Mouse (Mus musculus) effector memory CD4-positive, alpha-beta T cell, adult 5 months (primary cell): ENCODE results near the gene Cbx8. TPM values are rescaled to one million over a fixed set of nuclear protein-coding genes. Genes with fewer than 3 reads are reported as not detected.

Source experiments
- polyA plus RNA-seq: library from polyadenylated mRNA; unstranded; fragments of 100-300 nt; shearing (Covaris generic); gene quantifications from one replicate; pipeline ENCODE4 v1.2.1, GENCODE M21; 2017

The Cbx8 gene
- 4.2 TPM for polyA plus RNA-seq

GRCm38 (mm10) chr11:119040600-119041324 is at the start of gene Cbx8:
Gene Cbx8 (minus strand): TSS chr11:119040969.

DNA sequence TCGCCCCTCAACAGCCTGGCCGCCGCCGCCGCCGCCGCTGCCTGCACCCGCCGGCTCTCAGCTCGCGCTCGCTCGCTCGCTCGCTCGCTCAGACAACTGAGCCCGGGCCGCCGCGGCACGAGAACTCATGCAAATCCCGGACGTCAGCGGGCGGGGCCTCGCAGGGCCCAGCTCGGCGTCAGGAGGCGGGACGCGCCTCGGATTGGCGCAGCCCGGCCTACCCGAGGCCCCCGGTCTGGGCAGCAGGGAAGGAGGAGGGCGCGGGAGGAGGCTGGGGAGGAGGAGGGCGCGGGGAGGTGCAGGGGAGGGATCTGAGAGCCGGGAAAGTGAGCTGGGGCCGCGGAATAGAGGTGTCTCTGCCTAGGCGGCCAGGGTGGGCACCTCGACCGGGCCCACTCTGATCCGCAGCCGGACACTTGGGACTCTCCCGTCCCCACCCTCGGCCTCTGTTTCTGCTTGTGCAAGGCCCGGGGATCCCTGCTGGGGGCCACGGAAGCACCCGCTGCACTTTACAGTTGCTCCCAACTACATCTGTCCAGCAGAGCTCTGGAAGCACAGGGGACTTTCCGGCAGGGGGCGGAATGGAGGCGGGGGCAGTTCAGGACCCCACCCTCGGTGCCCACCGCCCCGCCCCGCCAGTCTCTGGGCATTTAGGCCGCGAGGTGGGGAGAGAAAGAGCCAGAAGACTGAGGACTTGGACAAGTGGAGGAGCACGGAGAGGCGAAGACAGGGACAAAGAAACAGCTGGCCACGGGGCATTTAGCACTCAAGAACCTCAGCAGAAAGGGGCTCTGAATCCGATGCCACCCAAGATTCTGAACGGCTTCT is 45.6 kb upstream of the Cbx8 start, which contains the start of gene Cbx4:
Gene Cbx4 (minus strand): TSS at position 78 of the 828 bp plus-strand sequence.

GRCm38 (mm10) chr11:119022895-119023615 is 17.7 kb downstream of the Cbx8 start, which contains the start of gene Cbx2:
Gene Cbx2 (plus strand): TSS chr11:119022962.

DNA sequence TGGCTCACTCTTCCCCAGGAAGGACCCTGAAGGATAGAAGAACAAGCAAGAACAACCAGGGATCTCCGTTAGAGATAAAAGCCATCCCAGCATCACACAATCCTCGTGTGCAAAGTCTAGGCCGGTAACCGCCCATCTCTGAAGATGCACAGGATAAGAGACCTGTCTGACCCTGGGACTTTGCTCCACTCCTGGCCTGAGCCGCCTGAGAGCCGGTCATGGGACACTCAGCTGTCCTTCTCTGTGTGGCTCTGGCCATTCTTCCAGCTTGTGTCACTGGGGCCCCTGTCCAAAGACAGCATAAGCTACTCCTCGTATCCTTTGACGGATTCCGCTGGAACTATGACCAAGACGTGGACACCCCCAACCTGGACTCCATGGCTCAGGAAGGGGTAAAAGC is 52.8 kb downstream of the Cbx8 start, which contains the start of gene Enpp7:
Gene Enpp7 (plus strand): TSS at position 190 of the 400 bp plus-strand sequence.

Other genes with a start within 250 kb of the Cbx8 start
- gene Rbfox3, start 129.4 kb downstream of the Cbx8 start, polyA plus RNA-seq: 0.14 TPM
- gene Enpp7, start 52.8 kb downstream of the Cbx8 start, polyA plus RNA-seq: not detected
- 1.7 TPM for gene Cbx2, start 18.0 kb downstream of the Cbx8 start, polyA plus RNA-seq
- gene Cbx4, start 45.3 kb upstream of the Cbx8 start, polyA plus RNA-seq: 95.9 TPM
- gene Tbc1d16, start 187.5 kb upstream of the Cbx8 start, polyA plus RNA-seq: 0.15 TPM
- 1.9 TPM for gene Ccdc40, start 187.6 kb upstream of the Cbx8 start, polyA plus RNA-seq
- gene Gaa, start 226.9 kb upstream of the Cbx8 start, polyA plus RNA-seq: 38.9 TPM